Mouse (Mus musculus) stomach, postnatal 0 days (tissue): ENCODE measurements at regions not wholly inside any gene's neighbourhood (a gene's known extent, or its start where the extent isn't known, plus 50 kb on each side); places are given as distances from the start of the nearest gene placed in this dataset.

Source experiments
- CTCF ChIP-seq: IDR thresholded peaks from 2 replicates; pipeline ENCODE4 v1.5.1; 2016; ENCODE audit warnings: antibody characterized with exemption, low read depth, mild to moderate bottlenecking, moderate library complexity
- EP300 ChIP-seq: optimal IDR thresholded peaks from 2 replicates; pipeline ENCODE3; 2016; ENCODE audit warnings: antibody characterized with exemption

DNA sequence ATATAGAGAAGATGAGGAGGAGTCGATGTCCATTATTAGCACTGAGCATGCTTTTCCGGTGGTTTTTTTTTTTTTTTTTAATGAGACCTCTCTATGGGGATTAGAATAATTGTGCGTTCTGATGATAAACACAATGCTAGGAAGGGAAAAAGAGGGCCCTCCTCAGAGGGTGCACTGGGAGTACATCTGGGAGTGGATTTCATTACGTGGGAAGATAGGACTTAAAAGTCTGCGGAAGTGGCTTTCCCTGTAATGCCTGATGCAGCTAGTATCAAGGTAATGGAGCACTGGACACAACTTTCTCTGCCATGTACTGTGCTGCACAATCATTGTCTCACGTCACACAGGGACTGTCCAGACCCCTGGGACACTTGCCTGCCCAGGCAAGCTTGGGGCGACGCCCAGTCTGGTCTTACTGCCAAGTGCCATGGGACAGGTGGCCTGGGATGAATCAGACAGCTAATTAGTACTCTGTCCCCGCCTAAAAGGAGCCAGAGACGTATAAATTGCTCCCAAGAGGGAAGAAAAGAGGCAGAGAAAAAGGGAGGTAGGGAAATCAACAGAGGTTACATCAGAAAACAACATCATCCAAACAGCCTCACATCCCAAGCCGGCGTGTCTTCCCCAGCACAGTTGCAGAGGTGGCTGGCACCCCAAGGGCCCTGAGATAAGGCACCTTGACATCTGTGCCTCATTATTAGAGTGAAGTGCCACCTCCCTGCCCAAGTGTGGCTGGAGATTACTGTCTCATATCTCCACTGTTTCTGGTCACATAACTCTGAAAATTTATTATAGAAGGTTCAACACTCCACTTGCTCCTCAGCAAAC is 86.0 kb upstream of the Ncam1 start:
- TF ChIP-seq CTCF: no peak
- no peak for TF ChIP-seq EP300
